Mouse (Mus musculus): ENCODE results near the gene Siglec1.

Gene Siglec1

GRCm38 (mm10) chr2:131097087-131097486 lies 10.5 kb upstream of the Siglec1 start:
- no peak for DNase-seq (ENCODE audit: low spot score in 2 of 2)

GRCm38 (mm10) chr2:131096101-131096795 lies 9.7 kb upstream of the Siglec1 start:
- no peak for DNase-seq (ENCODE audit: low spot score in 2 of 2)

- DNase-seq (ENCODE audit: low spot score in 2 of 2), result peak; percentile 61 to 74
Measured at GRCm38 (mm10) chr2:131094823-131095222, 8.3 kb upstream of the Siglec1 start.

GRCm38 (mm10) chr2:131093577-131093976 lies 7.0 kb upstream of the Siglec1 start:
- DNase-seq (ENCODE audit: low spot score in 2 of 2), result no peak

- no peak for DNase-seq (ENCODE audit: low spot score in 2 of 2)
Measured at GRCm38 (mm10) chr2:131090852-131091251, 4.3 kb upstream of the Siglec1 start.

- no peak for DNase-seq (ENCODE audit: low spot score in 2 of 2)
Measured at GRCm38 (mm10) chr2:131089634-131090033, 3.1 kb upstream of the Siglec1 start.

GRCm38 (mm10) chr2:131088581-131088980 lies 2.0 kb upstream of the Siglec1 start:
- no peak for DNase-seq (ENCODE audit: low spot score in 2 of 2)

GRCm38 (mm10) chr2:131084206-131084605 lies 2.4 kb downstream of the Siglec1 start:
- DNase-seq (ENCODE audit: low spot score in 2 of 2), result no peak

GRCm38 (mm10) chr2:131080507-131080906 lies 6.1 kb downstream of the Siglec1 start:
- no peak for DNase-seq (ENCODE audit: low spot score in 2 of 2)

- DNase-seq (ENCODE audit: low spot score in 2 of 2), result no peak
Measured at GRCm38 (mm10) chr2:131072536-131072935, 14.0 kb downstream of the Siglec1 start.

- no peak for DNase-seq (ENCODE audit: low spot score in 2 of 2)
Measured at GRCm38 (mm10) chr2:131067481-131067880, 19.1 kb downstream of the Siglec1 start.

- no peak for DNase-seq (ENCODE audit: low spot score in 2 of 2)
Measured at GRCm38 (mm10) chr2:131066342-131066741, 20.2 kb downstream of the Siglec1 start.

GRCm38 (mm10) chr2:131063404-131063864 lies 23.1 kb downstream of the Siglec1 start, which contains the start of gene Adam33:
TSS of gene Adam33 (minus strand) at chr2:131063814.
- DNase-seq (ENCODE audit: low spot score in 2 of 2), result no peak

- no peak for DNase-seq (ENCODE audit: low spot score in 2 of 2)
Measured at GRCm38 (mm10) chr2:131061607-131062006, 25.0 kb downstream of the Siglec1 start.

- no peak for DNase-seq (ENCODE audit: low spot score in 2 of 2)
Measured at GRCm38 (mm10) chr2:131060784-131061183, 25.8 kb downstream of the Siglec1 start.

- no peak for DNase-seq (ENCODE audit: low spot score in 2 of 2)
Measured at GRCm38 (mm10) chr2:131059781-131060540, 26.6 kb downstream of the Siglec1 start.

GRCm38 (mm10) chr2:131059377-131059776 lies 27.2 kb downstream of the Siglec1 start:
- no peak for DNase-seq (ENCODE audit: low spot score in 2 of 2)

- no peak for DNase-seq (ENCODE audit: low spot score in 2 of 2)
Measured at GRCm38 (mm10) chr2:131058672-131059071, 27.9 kb downstream of the Siglec1 start.

- no peak for DNase-seq (ENCODE audit: low spot score in 2 of 2)
Measured at GRCm38 (mm10) chr2:131056191-131056590, 30.4 kb downstream of the Siglec1 start.

GRCm38 (mm10) chr2:131055631-131056030 lies 30.9 kb downstream of the Siglec1 start:
- no peak for DNase-seq (ENCODE audit: low spot score in 2 of 2)

- no peak for DNase-seq (ENCODE audit: low spot score in 2 of 2)
Measured at GRCm38 (mm10) chr2:131054646-131055264, 31.8 kb downstream of the Siglec1 start.

- no peak for DNase-seq (ENCODE audit: low spot score in 2 of 2)
Measured at GRCm38 (mm10) chr2:131053851-131054645, 32.5 kb downstream of the Siglec1 start.
